Mouse (Mus musculus) liver, embryonic 15.5 days (tissue): Measurements from ENCODE around the gene Creld2. TPM values are rescaled to one million over a fixed set of nuclear protein-coding genes. Genes with fewer than 3 reads are reported as not detected.

Experiments used
- ATAC-seq: fragments of 200-750 bp; cut with Nextera tagmentation; 2 replicates; pipeline ENCODE4 v1.8.0; 2017; ENCODE audit warnings: moderate number of reproducible peaks, mild to moderate bottlenecking, moderate library complexity; ENCODE audit not compliant: insufficient read depth
- H3K27ac ChIP-seq: fragments of 300-500 bp; sonication (generic); replicated peaks from 2 replicates; pipeline ENCODE4 v1.5.1; 2015; ENCODE audit warnings: mild to moderate bottlenecking, inconsistent platforms
- H3K27me3 ChIP-seq: fragments of 300-500 bp; sonication (generic); 2 replicates; pipeline ENCODE4 v1.6.1; 2015; ENCODE audit warnings: mild to moderate bottlenecking, inconsistent platforms
- H3K36me3 ChIP-seq: fragments of 300-500 bp; sonication (generic); replicated peaks from 2 replicates; pipeline ENCODE4 v1.6.1; 2015; ENCODE audit warnings: moderate library complexity, mild to moderate bottlenecking, inconsistent platforms
- H3K4me1 ChIP-seq: fragments of 300-500 bp; sonication (generic); replicated peaks from 2 replicates; pipeline ENCODE4 v1.6.1; 2015; ENCODE audit warnings: inconsistent platforms
- H3K4me2 ChIP-seq: fragments of 300-500 bp; sonication (generic); 2 replicates; pipeline ENCODE4 v1.6.1; 2015; ENCODE audit warnings: moderate library complexity, mild to moderate bottlenecking, inconsistent platforms
- H3K4me3 ChIP-seq: fragments of 300-500 bp; sonication (generic); replicated peaks from 2 replicates; pipeline ENCODE4 v1.5.1; 2015; ENCODE audit warnings: mild to moderate bottlenecking, inconsistent platforms
- H3K9ac ChIP-seq: fragments of 300-500 bp; sonication (generic); 2 replicates; pipeline ENCODE4 v1.6.1; 2015; ENCODE audit warnings: moderate library complexity, mild to moderate bottlenecking, inconsistent platforms
- H3K9me3 ChIP-seq: fragments of 300-500 bp; sonication (generic); replicated peaks from 2 replicates; pipeline ENCODE4 v1.6.1; 2016; ENCODE audit warnings: inconsistent platforms
- WGBS: fragments of 180-500 bp; shearing (Covaris S2); methylation state at CpG from one replicate; pipeline ENCODE4 v1.1.7; 2015; ENCODE audit warnings: mixed read lengths; ENCODE audit not compliant: insufficient replicate concordance; 5-methylcytosine and 5-hydroxymethylcytosine counted together
- polyA plus RNA-seq: library from polyadenylated mRNA; unstranded; fragments of >200 nt; fragmentation: Nextera tagmentation; extraction: Ambion mirVana; gene quantifications from 2 replicates; pipeline ENCODE4 v1.2.1, GENCODE M21; 2015

Creld2 gene
- polyA plus RNA-seq, 1 experiment from 2014 or later = 39.6 TPM

- Histone ChIP-seq H3K27me3 (no peaks in the 10 kb centered on the region), H3K4me2 (no peak overlapping the region), H3K9me3 (no peaks in the 10 kb centered on the region), H3K9ac (no peak overlapping the region), H3K4me3 (no peak overlapping the region), H3K36me3 (no peaks in the 10 kb centered on the region), H3K4me1 (peaks cover 11% of the 10 kb centered on the region), H3K27ac (no peak overlapping the region)
- no peak for ATAC-seq
- 45% methylated on average over 6 of the region's 6 CpGs for WGBS
These were observed 34.9 kb downstream of the Creld2 start for GRCm38 (mm10) chr15:88854119-88854968.

DNA sequence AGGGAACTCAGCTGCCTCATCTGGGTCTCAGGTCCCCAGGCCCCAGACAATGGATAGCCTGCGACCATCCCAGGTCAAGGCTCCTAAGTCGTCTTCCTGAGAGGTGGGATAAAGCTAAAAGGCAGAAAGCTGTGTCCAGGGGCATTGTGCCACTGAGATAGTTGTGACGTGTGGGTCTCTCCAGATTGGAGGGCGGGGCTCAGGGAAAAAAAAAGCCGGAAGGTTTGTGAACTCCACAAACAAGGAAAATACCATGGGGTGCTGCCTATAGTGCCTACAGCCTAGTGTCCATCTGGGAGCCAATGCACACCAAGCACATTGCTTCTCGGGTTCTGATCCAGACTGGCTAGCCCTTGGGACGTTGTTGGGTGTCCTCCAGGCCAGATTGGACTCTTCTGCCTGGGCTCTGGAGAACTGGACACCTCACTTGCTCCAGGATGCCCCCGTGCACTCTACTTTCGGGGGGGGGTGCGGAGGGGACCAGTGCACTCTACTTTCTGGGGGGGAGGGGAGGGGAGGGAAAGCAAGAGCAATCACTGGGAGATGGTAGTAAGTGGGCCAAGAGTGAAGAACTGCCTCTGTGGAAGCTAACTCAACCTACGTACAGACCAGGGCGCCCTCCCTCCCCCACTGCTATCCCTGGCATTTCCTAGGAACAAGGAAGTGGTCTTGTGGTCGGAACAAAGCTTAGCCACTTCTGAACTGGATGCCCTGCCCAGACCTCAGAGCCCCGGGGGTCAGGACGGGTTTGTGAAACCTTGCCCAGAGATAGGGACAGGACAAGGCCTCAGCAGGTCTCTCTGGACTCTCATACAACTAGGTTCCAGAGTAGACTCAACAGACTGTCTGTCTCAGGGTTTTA is 35.8 kb downstream of the Creld2 start:
- Histone ChIP-seq H3K27me3 (no peaks in the 10 kb centered on the region), H3K4me1 (peaks cover 11% of the 10 kb centered on the region), H3K9ac (no peak overlapping the region), H3K4me2 (no peak overlapping the region), H3K27ac (no peak overlapping the region), H3K4me3 (no peak overlapping the region), H3K9me3 (no peaks in the 10 kb centered on the region), H3K36me3 (no peaks in the 10 kb centered on the region)
- 43% methylated on average over 15 of the region's 15 CpGs for WGBS
- no peak for ATAC-seq

GRCm38 (mm10) chr15:88855896-88856417 is 36.5 kb downstream of the Creld2 start:
- Histone ChIP-seq H3K4me1 (peaks cover 11% of the 10 kb centered on the region), H3K27me3 (no peaks in the 10 kb centered on the region), H3K9ac (no peak overlapping the region), H3K9me3 (no peaks in the 10 kb centered on the region), H3K36me3 (no peaks in the 10 kb centered on the region), H3K4me2 (no peak overlapping the region), H3K4me3 (no peak overlapping the region), H3K27ac (no peak overlapping the region)
- WGBS = 48% methylated on average over 6 of the region's 6 CpGs
- ATAC-seq = no peak

GRCm38 (mm10) chr15:88856613-88857012 is 37.2 kb downstream of the Creld2 start:
- no peak overlapping the region for H3K9ac ChIP-seq
- H3K4me3 ChIP-seq = no peak overlapping the region
- H3K4me1 ChIP-seq = peaks cover 16% of the 10 kb centered on the region
- H3K4me2 ChIP-seq = no peak overlapping the region
- H3K9me3 ChIP-seq = no peaks in the 10 kb centered on the region
- ATAC-seq = no peak
- H3K27me3 ChIP-seq = no peaks in the 10 kb centered on the region
- WGBS = 50% methylated on average over 5 of the region's 5 CpGs
- H3K27ac ChIP-seq = no peak overlapping the region
- no peaks in the 10 kb centered on the region for H3K36me3 ChIP-seq

GRCm38 (mm10) chr15:88857361-88857760 is 37.9 kb downstream of the Creld2 start:
- Histone ChIP-seq H3K27me3 (no peaks in the 10 kb centered on the region), H3K9me3 (no peaks in the 10 kb centered on the region), H3K36me3 (no peaks in the 10 kb centered on the region), H3K4me2 (no peak overlapping the region), H3K4me1 (peaks cover 23% of the 10 kb centered on the region), H3K4me3 (no peak overlapping the region), H3K27ac (no peak overlapping the region), H3K9ac (no peak overlapping the region)
- no peak for ATAC-seq
- 74% methylated on average over 7 of the region's 7 CpGs for WGBS

DNA sequence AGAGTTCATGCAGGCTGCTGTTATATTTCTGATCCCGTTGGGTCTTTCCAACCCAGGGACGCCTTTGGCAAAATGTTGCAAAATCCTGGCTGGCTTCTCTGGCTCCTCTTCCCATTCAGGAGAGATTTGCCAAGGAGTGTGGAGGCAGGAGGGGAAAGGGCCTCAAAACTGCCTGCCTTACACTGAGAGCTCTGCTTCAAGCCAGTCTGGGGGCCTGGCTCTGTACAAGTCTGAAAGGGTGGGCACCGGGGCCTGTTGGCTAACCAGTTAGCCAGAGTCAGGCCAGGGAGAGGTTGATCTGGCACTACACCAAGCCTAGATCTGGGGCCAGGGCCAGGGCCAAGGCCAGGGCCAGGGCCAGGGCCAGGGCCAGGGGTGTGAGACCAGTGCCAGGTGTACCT is 38.7 kb downstream of the Creld2 start:
- Histone ChIP-seq H3K27me3 (0 out of 2 replicates have a peak, but pooled peaks cover 4% of the 10 kb centered on the region), H3K4me1 (peaks cover 31% of the 10 kb centered on the region), H3K27ac (no peak overlapping the region), H3K4me2 (no peak overlapping the region), H3K4me3 (no peak overlapping the region), H3K9me3 (no peaks in the 10 kb centered on the region), H3K9ac (no peak overlapping the region), H3K36me3 (no peaks in the 10 kb centered on the region)
- ATAC-seq = no peak
- WGBS = 70% methylated on average over 3 of the region's 3 CpGs

GRCm38 (mm10) chr15:88858707-88859106 is 39.3 kb downstream of the Creld2 start:
- Histone ChIP-seq H3K9me3 (no peaks in the 10 kb centered on the region), H3K27ac (no peak overlapping the region), H3K4me1 (peaks cover 37% of the 10 kb centered on the region), H3K4me3 (no peak overlapping the region), H3K36me3 (no peaks in the 10 kb centered on the region), H3K27me3 (0 out of 2 replicates have a peak, but pooled peaks cover 8% of the 10 kb centered on the region), H3K4me2 (no peak overlapping the region), H3K9ac (no peak overlapping the region)
- no peak for ATAC-seq
- WGBS = 47% methylated on average over 2 of the region's 2 CpGs

GRCm38 (mm10) chr15:88859206-88859970 is 39.9 kb downstream of the Creld2 start:
- H3K36me3 ChIP-seq = peaks cover 3% of the 10 kb centered on the region
- ATAC-seq = no peak
- no peak overlapping the region for H3K4me2 ChIP-seq
- H3K27ac ChIP-seq = no peak overlapping the region
- H3K9me3 ChIP-seq = no peaks in the 10 kb centered on the region
- no peak overlapping the region for H3K9ac ChIP-seq
- H3K4me3 ChIP-seq = no peak overlapping the region
- 0 out of 2 replicates have a peak, but pooled peaks cover 8% of the 10 kb centered on the region for H3K27me3 ChIP-seq
- 67% methylated on average over 8 of the region's 8 CpGs for WGBS
- peaks cover 40% of the 10 kb centered on the region for H3K4me1 ChIP-seq

DNA sequence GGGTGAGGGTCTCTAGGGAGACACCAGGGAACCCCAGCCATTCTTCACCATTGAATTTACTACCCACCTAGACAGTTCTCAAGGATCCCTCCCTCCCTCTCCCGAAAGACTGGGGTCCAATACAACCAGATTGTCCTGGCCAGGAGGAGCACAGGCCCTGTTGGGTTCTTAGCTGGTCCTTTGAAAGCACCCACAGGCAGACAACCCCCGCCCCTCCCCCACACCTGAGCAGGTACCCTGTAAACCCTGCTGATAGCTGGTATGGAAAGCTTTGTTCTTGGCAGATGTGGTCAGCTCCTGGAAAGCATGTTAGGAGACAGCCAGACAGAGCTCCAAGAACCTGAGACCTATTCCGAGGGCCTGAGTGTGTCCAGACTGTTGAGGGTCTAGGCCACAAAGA is 41.3 kb downstream of the Creld2 start:
- Histone ChIP-seq H3K4me3 (no peak overlapping the region), H3K4me1 (peaks cover 48% of the 10 kb centered on the region), H3K27me3 (0 out of 2 replicates have a peak, but pooled peaks cover 8% of the 10 kb centered on the region), H3K9me3 (no peaks in the 10 kb centered on the region), H3K27ac (no peak overlapping the region), H3K9ac (no peak overlapping the region), H3K36me3 (peaks cover 15% of the 10 kb centered on the region), H3K4me2 (no peak overlapping the region)
- no peak for ATAC-seq
- 68% methylated on average over 3 of the region's 3 CpGs for WGBS

- H3K4me3 ChIP-seq = peak within 1 kb of the TSS; percentile 69
- H3K27me3 ChIP-seq = 0 out of 2 replicates have a peak, but pooled peaks cover 8% of the 10 kb centered on the region
- peak; percentile 79 for ATAC-seq
- H3K9me3 ChIP-seq = no peaks in the 10 kb centered on the region
- WGBS = under 1% methylated on average over 107 of the region's 107 CpGs
- peaks cover 59% of the 10 kb centered on the region for H3K4me1 ChIP-seq
- H3K9ac ChIP-seq = peak within 1 kb of the TSS; percentile 68
- H3K27ac ChIP-seq = peak within 1 kb of the TSS; percentile 84
- peaks cover 15% of the 10 kb centered on the region for H3K36me3 ChIP-seq
- H3K4me2 ChIP-seq = peak within 1 kb of the TSS; percentile 91
These were observed 42.6 kb downstream of the Creld2 start, which contains the start of gene Pim3 for GRCm38 (mm10) chr15:88861772-88862622. Gene Pim3, plus strand, starts transcription at chr15:88862186.
